8 mouse cellular contexts compared by ENCODE assay signal in the genomic region with DNA sequence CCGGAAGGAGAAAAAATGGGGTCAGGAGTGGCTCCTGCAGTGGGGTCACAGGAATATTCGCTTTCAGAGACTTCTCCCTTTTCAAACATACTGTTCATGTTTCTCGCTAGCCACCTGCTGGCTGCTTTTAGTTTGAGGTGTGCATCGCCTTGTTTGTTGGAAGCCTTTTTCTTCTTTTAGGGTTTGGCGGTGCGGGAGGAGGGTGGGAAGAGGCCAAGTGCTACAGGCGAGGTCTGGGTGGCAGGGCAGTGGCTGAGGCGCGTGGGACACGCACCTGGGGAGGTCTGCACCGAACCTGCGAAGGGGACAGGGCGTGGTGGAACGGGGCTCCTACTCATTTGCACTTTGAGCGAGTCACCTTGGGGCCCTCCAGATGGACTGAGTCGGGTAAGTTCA. TPM values are rescaled to one million over a fixed set of nuclear protein-coding genes. Genes with fewer than 3 reads are reported as not detected.
DNase-seq lines count a peak whose midpoint lies in the region; ATAC-seq and TF ChIP-seq lines count a peak whose summit lies in the region.

No protein-coding gene starts in this region.

- H3K4me3 ChIP-seq in liver, embryonic 14.5 days (ENCODE audit: insufficient read depth in 1 of 2, low read depth in 2 of 2, low read length in 2 of 2) = peak overlapping the region; percentile 66 to 87
- H3K4me3 ChIP-seq in small intestine, adult 2 months (ENCODE audit: low read depth, low read length) = peak overlapping the region; percentile 88

- H3K4me1 ChIP-seq in liver, embryonic 14.5 days (replicated peaks; ENCODE audit: control insufficient read depth in 2 of 2, insufficient read depth in 2 of 2, low read length in 1 of 2) = peaks cover 5 to 14% of the 10 kb centered on the region in 2 experiments; a peak in 3 of 4 replicates
- peaks cover 10% of the 10 kb centered on the region for H3K4me1 ChIP-seq in small intestine, adult 2 months (ENCODE audit: control insufficient read depth, insufficient read depth, insufficient read length, low read length)

- TF ChIP-seq EP300 in liver, embryonic 14.5 days (IDR thresholded peaks at IDR 0.05; ENCODE audit: low read depth) = no peak

- H3K9ac ChIP-seq in liver, embryonic 14.5 days (replicated peaks) = peak overlapping the region; percentile 81

- no peak overlapping the region for H3K27ac ChIP-seq in liver, embryonic 14.5 days
- H3K27ac ChIP-seq in small intestine, adult 2 months (ENCODE audit: insufficient read depth, low read depth, low read length) = peak overlapping the region; percentile 90

- H3K4me2 ChIP-seq in liver, embryonic 14.5 days (ENCODE audit: low read depth) = peak overlapping the region; percentile 80

- no peaks in the 10 kb centered on the region for H3K9me3 ChIP-seq in liver, embryonic 14.5 days (ENCODE audit: control insufficient read depth, low read length)

- 2% methylated on average over 16 of the region's 16 CpGs for WGBS in liver, embryonic 14.5 days (ENCODE audit: insufficient replicate concordance)
- 2% methylated on average over 16 of the region's 16 CpGs for WGBS in small intestine, adult 2 months

- TF ChIP-seq POLR2A in small intestine, adult 2 months (IDR thresholded peaks at IDR 0.05; ENCODE audit: low read depth, low read length) = no peak

- H3K36me3 ChIP-seq in liver, embryonic 14.5 days (replicated peaks; ENCODE audit: control insufficient read depth, insufficient read depth, low read depth) = peaks cover 5% of the 10 kb centered on the region
- peaks cover 20% of the 10 kb centered on the region for H3K36me3 ChIP-seq in small intestine, adult 2 months (ENCODE audit: control insufficient read depth, insufficient read depth, low read length)

- peak; percentile 11; the same call in 1 of the 2 replicates for ATAC-seq in cerebellum, adult (ENCODE audit: insufficient number of reproducible peaks, low FRiP score, low TSS enrichment)
- ATAC-seq in liver, embryonic 14.5 days (ENCODE audit: insufficient read depth) = peak; percentile 3; the same call in 1 of the 2 replicates

- H3K27me3 ChIP-seq in liver, embryonic 14.5 days (ENCODE audit: control insufficient read depth, insufficient read depth, low read length) = no peaks in the 10 kb centered on the region
- no peaks in the 10 kb centered on the region for H3K27me3 ChIP-seq in small intestine, adult 2 months (ENCODE audit: control insufficient read depth, insufficient read depth, low read length)

- peak; percentile 50 for TF ChIP-seq CTCF in liver, embryonic 14.5 days (IDR thresholded peaks at IDR 0.05; ENCODE audit: low read depth)
- peak; percentile 47; the same call in 1 of the 2 replicates for TF ChIP-seq CTCF in small intestine, adult 2 months (IDR thresholded peaks at IDR 0.05; ENCODE audit: extremely low read depth, insufficient read length, insufficient replicate concordance, low read depth, low read length)

- no peak for DNase-seq in cerebellum, adult 8-10 months
- peak; percentile 62 for DNase-seq in CD4-positive helper T cell, adult 2 months (ENCODE audit: low read depth, low spot score)
- DNase-seq in embryo, embryonic 10 days (ENCODE audit: low spot score) = peak; percentile 68
- peak; percentile 73 for DNase-seq in induced T-regulatory cell, adult 2 months (ENCODE audit: low read depth)
- DNase-seq in liver, embryonic 14.5 days (ENCODE audit: low read depth in 3 of 3, low spot score in 3 of 3) = peak in 1 of 3 experiments; percentile 32
- no peak for DNase-seq in layer of hippocampus, postnatal 14 days (ENCODE audit: low spot score in 2 of 2)

RNA-seq across cellular contexts. Expression of a gene that starts 0.8 kb away (rescaled TPM):
- 1.2 TPM in 2 replicates for polyA plus RNA-seq in liver, embryonic 14.5 days (2012; rRNA removed)
- polyA plus RNA-seq in liver, embryonic 14.5 days (2014; fragmentation: Nextera tagmentation; extraction: Ambion mirVana) = 0.36 and 0.62 TPM in 2 replicates
- polyA plus RNA-seq in small intestine, adult 2 months (2012; rRNA removed) = 3.8 and 4.6 TPM in 2 replicates
- total RNA-seq in layer of hippocampus, postnatal 14 days (2021) = 1 to 10 TPM; 8.9 to 9.4 TPM

RNA-seq across cellular contexts. Expression of a gene that starts 0.8 kb away (rescaled TPM):
- polyA plus RNA-seq in liver, embryonic 14.5 days (2012; rRNA removed) = 10.2 and 10.5 TPM in 2 replicates
- polyA plus RNA-seq in liver, embryonic 14.5 days (2014; fragmentation: Nextera tagmentation; extraction: Ambion mirVana) = 13.1 TPM in 2 replicates
- polyA plus RNA-seq in small intestine, adult 2 months (2012; rRNA removed) = 15.5 and 25.4 TPM in 2 replicates
- 10 to 100 TPM; 25.2 to 27.6 TPM for total RNA-seq in layer of hippocampus, postnatal 14 days (2021)

RNA-seq across cellular contexts. Expression of a gene that starts 11.2 kb away (rescaled TPM):
- polyA plus RNA-seq in liver, embryonic 14.5 days (2012; rRNA removed) = 12.8 and 13.1 TPM in 2 replicates
- 13.7 and 19.6 TPM in 2 replicates for polyA plus RNA-seq in liver, embryonic 14.5 days (2014; fragmentation: Nextera tagmentation; extraction: Ambion mirVana)
- 21.9 and 28.8 TPM in 2 replicates for polyA plus RNA-seq in small intestine, adult 2 months (2012; rRNA removed)
- 10 to 100 TPM in 1 of 2 experiments, 1 to 10 TPM in 1; 7.9 to 10.3 TPM for total RNA-seq in layer of hippocampus, postnatal 14 days (2021)

Comparison
In these comparisons a context has a peak if more than half of its experiments do, and no peak if none do; other contexts are left out.
1. DNase-seq: peak in CD4-positive helper T cell, adult 2 months (single experiment), embryo, embryonic 10 days (single experiment) and induced T-regulatory cell, adult 2 months (single experiment); none in cerebellum, adult 8-10 months (single experiment) and layer of hippocampus, postnatal 14 days (0 of 2).